Comparison of ENCODE assay signal across 10 mouse cellular contexts in the genomic region with DNA sequence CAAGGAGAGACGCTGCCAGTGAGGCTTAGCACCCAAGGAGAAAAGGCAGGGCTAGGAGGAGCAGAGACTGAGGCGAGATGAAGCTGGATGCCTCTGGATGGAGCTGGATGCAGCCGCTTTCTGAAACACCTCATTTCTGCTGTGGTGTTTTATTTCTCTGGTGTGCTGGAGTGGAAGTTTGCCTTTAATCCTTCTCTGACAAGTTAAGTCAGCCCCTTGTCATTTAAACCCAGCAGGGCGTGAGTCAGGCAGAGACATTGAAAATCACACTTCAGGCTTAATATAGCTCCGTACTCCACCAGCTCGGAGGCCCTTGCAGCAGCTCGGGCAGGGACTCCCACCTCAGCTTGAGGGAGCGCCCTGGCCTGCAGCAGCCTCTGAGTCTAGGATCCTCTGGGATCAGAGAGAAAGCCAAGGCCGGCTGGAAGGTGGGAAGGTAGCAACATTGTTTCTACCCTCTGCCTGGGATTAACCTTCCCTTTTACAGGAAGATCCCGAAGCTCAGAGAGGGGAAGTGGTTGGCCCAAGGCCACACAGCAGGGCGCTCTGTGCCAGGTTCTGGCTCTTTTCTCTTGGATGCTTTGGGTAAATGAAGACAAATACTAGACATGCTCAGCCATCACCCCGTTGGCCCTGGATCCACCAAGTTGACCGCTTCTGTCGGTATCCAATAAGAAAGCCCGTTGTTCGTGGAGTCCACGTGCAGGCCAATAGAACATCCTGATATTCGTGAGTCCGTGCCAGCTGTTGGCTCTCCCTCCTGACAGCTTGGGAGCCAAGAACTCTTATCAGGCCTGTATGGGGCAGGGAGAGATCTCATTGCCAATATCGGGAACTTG.
DNase-seq lines count a peak whose midpoint lies in the region; ATAC-seq and TF ChIP-seq lines count a peak whose summit lies in the region.
"Had no signal": no experiment of that assay in that cellular context is flagged by ENCODE, and none has a peak within 500 bp of the region (broad histone marks: within the 10 kb centered on the region; RNA-seq: fewer than 3 reads in every experiment).

No protein-coding gene starts in this region.

- H3K9ac ChIP-seq in heart, embryonic 11.5 days (ENCODE audit: low read depth, low read length): peak overlapping the region; percentile 59; the same call in 1 of the 2 replicates
- 0 out of 2 replicates have a peak overlapping the region, but pooled peaks have one; percentile 5 for H3K9ac ChIP-seq in hindbrain, embryonic 16.5 days (ENCODE audit: low read depth, low read length)
- H3K9ac ChIP-seq: limb, embryonic 15.5 days; neural tube, embryonic 12.5 days had no signal

- H3K4me1 ChIP-seq in heart, embryonic 11.5 days (ENCODE audit: control insufficient read depth, insufficient read depth, low read length): peaks cover 16% of the 10 kb centered on the region
- H3K4me1 ChIP-seq in E14TG2a.4 (replicated peaks; ENCODE audit: low read depth, low read length): peaks cover 55% of the 10 kb centered on the region
- H3K4me1 ChIP-seq in hindbrain, embryonic 16.5 days (ENCODE audit: control insufficient read depth, insufficient read depth, low read depth, low read length): peaks cover 13% of the 10 kb centered on the region
- H3K4me1 ChIP-seq: neural tube, embryonic 12.5 days had no signal

- WGBS in heart, embryonic 11.5 days (ENCODE audit: insufficient replicate concordance): 61% methylated on average over 20 of the region's 20 CpGs
- WGBS in hindbrain, embryonic 16.5 days: 65% methylated on average over 20 of the region's 20 CpGs

- H3K4me2 ChIP-seq in heart, embryonic 11.5 days: no peak overlapping the region
- no peak overlapping the region for H3K4me2 ChIP-seq in hindbrain, embryonic 16.5 days (ENCODE audit: low read length)
- H3K4me2 ChIP-seq: limb, embryonic 15.5 days; neural tube, embryonic 12.5 days had no signal

- peak overlapping the region; percentile 50; the same call in 1 of the 2 replicates for H3K27ac ChIP-seq in heart, embryonic 11.5 days (ENCODE audit: low read depth, low read length)
- peak overlapping the region; percentile 70 for H3K27ac ChIP-seq in hindbrain, embryonic 16.5 days (ENCODE audit: low read depth, low read length)
- H3K27ac ChIP-seq: limb, embryonic 15.5 days; neural tube, embryonic 12.5 days had no signal

- peaks cover 3% of the 10 kb centered on the region; the same call in 1 of the 2 replicates for H3K9me3 ChIP-seq in heart, embryonic 11.5 days (replicated peaks; ENCODE audit: control insufficient read depth, low read length)
- H3K9me3 ChIP-seq in E14TG2a.4 (ENCODE audit: low read length): peaks cover 3% of the 10 kb centered on the region
- no peaks in the 10 kb centered on the region for H3K9me3 ChIP-seq in hindbrain, embryonic 16.5 days (ENCODE audit: control insufficient read depth, low read length)
- H3K9me3 ChIP-seq: limb, embryonic 15.5 days had no signal

- H3K27me3 ChIP-seq in heart, embryonic 11.5 days (ENCODE audit: control insufficient read depth, insufficient read depth, low read length): no peaks in the 10 kb centered on the region
- 0 out of 2 replicates have a peak, but pooled peaks cover 5% of the 10 kb centered on the region for H3K27me3 ChIP-seq in E14TG2a.4 (ENCODE audit: insufficient read depth, low read length)
- no peaks in the 10 kb centered on the region; the same call in 1 of the 2 replicates for H3K27me3 ChIP-seq in hindbrain, embryonic 16.5 days (replicated peaks; ENCODE audit: control insufficient read depth, insufficient read depth, low read length)
- H3K27me3 ChIP-seq: neural tube, embryonic 12.5 days had no signal

- H3K4me3 ChIP-seq in heart, embryonic 11.5 days (ENCODE audit: low read depth, low read length): no peak overlapping the region
- 0 out of 2 replicates have a peak overlapping the region, but pooled peaks have one; percentile 2 for H3K4me3 ChIP-seq in E14TG2a.4 (replicated peaks; ENCODE audit: low read length)
- H3K4me3 ChIP-seq in hindbrain, embryonic 16.5 days (ENCODE audit: low read length): no peak overlapping the region
- H3K4me3 ChIP-seq: limb, embryonic 15.5 days; neural tube, embryonic 12.5 days had no signal

- DNase-seq in heart, adult 8-10 months (ENCODE audit: low spot score): no peak
- DNase-seq in cerebellum, postnatal 25 days: peak; percentile 68 to 69
- no peak for DNase-seq in B cell, adult 2 months
- no peak for DNase-seq in yolk sac, embryonic 10.5 days (ENCODE audit: low spot score)
- no peak for DNase-seq in ovary, postnatal 14 days (ENCODE audit: low spot score)

- H3K36me3 ChIP-seq in heart, embryonic 11.5 days (ENCODE audit: control insufficient read depth, insufficient read depth, low read length): no peaks in the 10 kb centered on the region
- no peaks in the 10 kb centered on the region for H3K36me3 ChIP-seq in E14TG2a.4 (ENCODE audit: insufficient read depth, low read length)
- no peaks in the 10 kb centered on the region for H3K36me3 ChIP-seq in hindbrain, embryonic 16.5 days (ENCODE audit: control insufficient read depth, insufficient read depth, low read length)
- H3K36me3 ChIP-seq: limb, embryonic 15.5 days; neural tube, embryonic 12.5 days had no signal

- TF ChIP-seq CTCF in E14TG2a.4 (conservative IDR thresholded peaks at IDR 0.05; ENCODE audit: low read length): no peak

- no peak for ATAC-seq in heart, embryonic 11.5 days (replicated peaks; ENCODE audit: insufficient number of reproducible peaks, low FRiP score, low TSS enrichment)
- ATAC-seq in hindbrain, embryonic 16.5 days: no peak

Comparison
In these comparisons a context has a peak if more than half of its experiments do, and no peak if none do; other contexts are left out.
1. DNase-seq: peak in cerebellum, postnatal 25 days (2 of 2); none in heart, adult 8-10 months (single experiment), B cell, adult 2 months (0 of 2), yolk sac, embryonic 10.5 days (single experiment) and ovary, postnatal 14 days (single experiment).